Mouse (Mus musculus): ENCODE results near the gene Olfr142.
"Not testable (repeated sequence)": the region's sequence is repeated elsewhere in the genome, so short reads cannot be mapped to it uniquely, and the experiment has no call there.

Gene Olfr142

DNA sequence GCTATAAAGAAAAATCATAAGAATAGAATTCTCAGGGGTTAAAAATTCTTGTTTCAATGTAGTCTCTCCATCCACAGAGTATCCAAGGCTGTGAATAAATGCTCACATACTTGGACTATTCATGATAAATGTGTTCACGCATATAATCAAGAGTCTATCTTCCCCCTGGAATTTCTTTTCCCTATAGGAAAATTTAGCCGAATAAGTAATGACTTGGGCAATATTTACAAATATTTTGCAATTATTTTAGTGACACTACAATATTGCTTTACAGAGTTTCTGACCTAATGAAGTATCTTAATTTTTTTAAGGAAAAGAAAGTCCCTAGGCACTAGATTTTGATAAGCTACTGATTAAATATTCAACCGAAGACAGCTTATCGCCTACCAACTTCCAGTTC lies at the start of gene Olfr142:
Gene Olfr142 (minus strand): TSS at position 101 of the 400 bp plus-strand sequence.
- no peak for DNase-seq

DNA sequence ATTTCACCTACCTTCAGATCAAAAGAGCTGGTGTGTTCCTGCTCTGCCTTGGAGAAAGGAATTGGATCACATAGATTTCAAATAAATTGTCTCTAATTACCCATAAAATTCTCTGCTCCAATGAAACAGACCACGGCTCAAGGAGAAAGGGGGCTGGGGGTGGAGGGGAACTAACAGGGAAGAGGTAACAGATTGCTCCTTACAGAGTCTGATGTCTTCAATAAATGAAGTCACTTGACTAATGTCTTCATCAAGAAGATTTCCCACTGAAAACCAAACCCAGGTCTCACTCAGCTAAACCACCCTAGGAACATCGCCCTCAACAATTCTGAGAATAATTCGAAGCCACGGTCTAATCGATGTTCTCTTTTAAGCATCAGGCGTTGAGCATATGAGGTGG lies 35.3 kb upstream of the Olfr142 start, which contains the start of gene Olfr1272:
Gene Olfr1272 (minus strand): TSS at position 101 of the 400 bp plus-strand sequence.
- DNase-seq = no peak

DNA sequence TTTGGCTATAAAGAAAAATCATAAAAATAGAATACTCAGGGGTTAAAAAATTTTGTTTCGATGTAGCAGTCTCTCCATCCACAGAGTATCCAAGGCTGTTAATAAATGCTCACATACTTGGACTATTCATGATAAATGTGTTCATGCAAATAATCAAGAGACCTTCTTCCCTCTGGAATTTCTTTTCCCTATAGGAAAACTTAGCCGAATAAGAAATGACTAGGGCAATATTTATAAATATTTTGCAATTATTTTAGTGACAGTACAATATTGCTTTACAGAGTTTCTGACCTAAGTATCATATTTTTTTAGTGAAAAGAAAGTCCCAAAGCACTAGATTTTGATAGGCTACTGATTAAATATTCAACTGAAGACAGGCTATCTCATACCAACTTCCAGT lies 13.5 kb upstream of the Olfr142 start, which contains the start of gene Olfr1271:
Gene Olfr1271 (minus strand): TSS at position 101 of the 400 bp plus-strand sequence.
- no peak for DNase-seq

DNA sequence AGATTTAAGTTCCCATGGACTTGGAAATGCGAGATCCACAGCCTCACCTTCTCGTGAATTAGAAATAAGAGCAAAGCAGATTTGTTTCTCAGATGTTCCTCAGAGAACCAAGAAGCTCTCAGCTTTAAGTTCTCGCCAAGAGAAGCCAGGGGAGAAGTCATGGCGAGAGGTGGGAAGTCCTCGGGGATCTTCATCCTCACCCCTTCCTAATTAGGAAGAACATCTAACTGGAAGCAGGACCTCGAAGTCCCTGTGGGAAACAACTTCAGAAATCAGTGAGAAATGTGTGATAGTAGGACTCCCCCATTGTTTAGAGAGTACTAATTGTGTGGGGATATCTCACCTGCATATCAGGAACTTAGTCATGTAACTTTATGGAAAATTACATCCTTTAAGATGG lies 33.0 kb downstream of the Olfr142 start, which contains the start of gene Olfr1506:
Gene Olfr1506 (minus strand): TSS at position 101 of the 400 bp plus-strand sequence.
- DNase-seq = not testable (repeated sequence)

Data from cerebellum, adult 9-10 months (tissue).